Mouse (Mus musculus) neutrophil, adult 5-6 weeks (primary cell): ENCODE measurements around the gene Lgals12. TPM values are rescaled to one million over a fixed set of nuclear protein-coding genes. Genes with fewer than 3 reads are reported as not detected.

Source experiments
- ATAC-seq: fragments of 151-379, 151-347 bp; 2 replicates; pipeline ENCODE4 v1.8.0; 2017; ENCODE audit warnings: mild to moderate bottlenecking, moderate TSS enrichment; ENCODE audit not compliant: insufficient number of reproducible peaks, poor library complexity, low FRiP score, severe bottlenecking; ENCODE audit errors: extremely low read depth
- total RNA-seq: library from RNA; stranded (forward); fragments of 200-1000 nt; gene quantifications from 2 replicates; pipeline ENCODE4 v1.2.3, GENCODE M21; 2017

The Lgals12 gene
- not detected in 2 replicates for total RNA-seq

DNA sequence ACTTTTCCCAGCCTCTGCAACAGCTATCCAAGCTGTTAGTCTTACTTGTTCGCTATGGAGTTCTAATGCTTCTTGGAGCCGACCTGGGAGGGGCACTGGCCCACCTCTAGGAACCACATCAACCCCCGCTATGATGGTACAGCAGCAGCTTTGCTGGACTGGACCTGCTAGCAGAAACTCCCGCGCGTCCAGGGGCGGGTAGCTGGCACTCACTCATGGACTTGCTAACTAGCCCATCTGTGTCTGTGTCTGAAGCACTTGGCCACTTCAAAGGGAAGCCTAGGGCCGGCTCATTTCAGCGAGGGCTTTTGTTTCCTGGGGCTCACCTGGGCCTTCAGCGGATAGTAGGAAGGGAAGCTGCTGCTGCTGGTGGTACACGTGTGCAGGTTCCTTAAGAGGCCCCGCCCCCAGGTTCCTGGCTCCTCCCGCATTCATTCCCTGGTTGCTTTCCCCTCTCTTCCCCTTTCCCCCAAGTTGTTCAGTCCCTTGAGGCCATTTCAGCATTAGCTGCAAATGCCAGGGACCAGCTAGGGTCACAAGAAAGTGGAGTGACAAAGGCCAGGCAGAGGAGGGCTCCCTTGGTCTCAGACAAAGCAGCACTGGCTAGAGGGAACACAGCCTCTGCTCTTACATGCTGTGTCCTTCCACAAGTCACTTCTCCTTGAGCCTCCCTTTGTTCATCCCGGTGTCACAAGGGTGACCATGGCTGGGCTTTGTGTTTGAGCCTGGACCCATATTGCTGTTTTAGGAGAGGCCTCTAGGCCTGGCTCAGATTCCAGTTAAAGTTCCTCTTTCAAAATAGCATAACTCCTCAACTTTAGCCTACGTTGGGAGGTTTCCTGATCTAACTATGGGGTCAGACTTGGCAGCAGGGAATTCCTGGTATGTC is at the start of gene Lgals12:
TSS of gene Lgals12 (minus strand) at position 393 of the 889 bp plus-strand sequence.
- ATAC-seq = no peak

DNA sequence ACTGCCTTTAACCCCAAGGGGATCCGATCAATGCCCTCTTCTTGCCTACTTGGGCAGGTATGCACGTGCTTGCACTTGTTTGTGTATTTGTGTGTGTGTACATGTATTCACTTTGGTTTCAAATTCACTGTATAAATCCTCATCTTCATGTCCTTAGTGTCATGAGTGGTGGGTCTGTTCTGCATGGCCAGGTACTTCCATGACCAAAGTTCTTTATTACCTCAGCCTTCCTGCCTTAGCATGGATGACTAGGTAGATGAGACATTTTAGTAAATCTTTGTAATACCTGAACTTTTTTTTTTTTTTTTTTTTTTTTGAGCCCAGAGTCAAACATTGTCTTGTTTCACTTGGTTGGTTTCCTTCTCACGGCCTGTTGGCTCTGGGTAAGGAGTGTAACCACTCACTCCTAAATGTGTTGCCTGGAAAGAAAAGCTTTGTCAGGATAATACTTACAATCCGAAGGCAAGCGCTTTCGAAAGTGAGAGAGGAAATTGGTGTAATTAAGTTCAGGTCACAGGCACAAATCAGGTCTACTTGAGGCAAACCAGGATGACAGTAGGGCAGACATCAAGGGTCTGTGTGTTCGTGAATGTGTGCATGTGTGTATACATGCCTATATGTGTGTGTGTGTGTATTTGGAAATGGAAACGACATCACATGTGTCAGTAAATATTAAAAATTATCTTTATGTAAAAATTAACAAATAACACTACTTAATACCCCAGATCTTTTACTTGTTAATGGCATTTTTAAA is 42.1 kb upstream of the Lgals12 start:
- no peak for ATAC-seq

GRCm38 (mm10) chr19:7633786-7634185 is 26.8 kb upstream of the Lgals12 start:
- ATAC-seq = no peak

DNA sequence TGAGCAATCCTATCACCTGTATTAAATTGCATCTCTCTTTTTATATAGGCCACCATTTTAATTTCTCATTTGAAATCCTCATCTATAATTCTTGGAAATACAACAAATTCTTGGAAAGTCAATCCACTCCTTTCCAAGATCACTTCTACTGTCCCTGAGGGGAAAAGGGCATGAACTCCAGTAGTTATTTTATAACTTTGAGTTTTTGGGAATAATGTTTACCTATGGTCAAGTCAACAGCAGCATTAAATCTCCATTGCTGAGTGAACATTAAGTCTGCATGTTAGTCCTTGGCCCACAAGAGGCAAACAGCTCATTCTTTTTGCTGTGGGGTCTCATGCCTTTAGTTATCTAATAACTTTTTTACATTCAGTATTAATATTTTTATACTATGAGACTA is 26.0 kb upstream of the Lgals12 start:
- no peak for ATAC-seq

DNA sequence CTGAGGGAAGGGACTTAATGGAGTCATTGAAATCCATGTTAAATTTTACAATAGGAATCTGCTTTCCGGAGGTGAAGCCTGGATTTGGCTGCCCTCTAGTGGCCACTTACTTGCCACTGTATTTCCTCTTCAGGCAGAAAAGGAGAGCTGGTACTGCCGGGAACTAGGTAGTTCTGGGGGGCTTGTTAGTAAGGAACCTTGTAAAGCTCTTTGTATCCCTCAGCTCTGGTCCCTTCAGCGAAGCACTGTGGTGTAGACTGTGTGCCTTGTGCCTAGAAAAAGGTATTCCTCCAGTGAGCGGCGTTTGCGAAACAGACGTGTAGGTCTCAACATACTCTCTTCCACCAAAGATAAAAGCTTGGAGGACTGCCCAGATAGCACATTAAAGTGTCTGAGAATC is 10.7 kb upstream of the Lgals12 start:
- ATAC-seq = 0 out of 2 replicates have a peak, but pooled peaks have one; percentile 16

DNA sequence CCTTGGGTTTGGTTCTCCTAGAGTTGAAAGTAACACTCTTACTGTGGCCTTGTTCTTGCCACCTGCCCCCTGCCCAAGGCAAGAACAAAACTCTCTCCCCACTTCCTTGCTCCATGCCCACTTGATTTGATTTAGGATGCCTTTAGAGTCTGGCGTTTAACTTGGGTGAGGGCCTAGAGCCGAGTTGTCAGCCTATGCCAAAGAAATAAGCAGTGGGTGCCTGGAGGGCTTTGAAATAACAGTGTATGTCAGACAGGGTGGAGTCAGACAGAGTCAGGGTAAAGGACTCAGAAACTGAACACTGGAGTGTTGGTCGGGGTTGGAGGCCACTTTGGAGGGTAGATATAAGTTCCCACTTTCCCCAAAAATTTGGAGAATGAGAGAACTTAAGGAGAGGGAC is 10.1 kb upstream of the Lgals12 start:
- ATAC-seq = no peak

GRCm38 (mm10) chr19:7616231-7616930 is 9.4 kb upstream of the Lgals12 start:
- no peak for ATAC-seq

DNA sequence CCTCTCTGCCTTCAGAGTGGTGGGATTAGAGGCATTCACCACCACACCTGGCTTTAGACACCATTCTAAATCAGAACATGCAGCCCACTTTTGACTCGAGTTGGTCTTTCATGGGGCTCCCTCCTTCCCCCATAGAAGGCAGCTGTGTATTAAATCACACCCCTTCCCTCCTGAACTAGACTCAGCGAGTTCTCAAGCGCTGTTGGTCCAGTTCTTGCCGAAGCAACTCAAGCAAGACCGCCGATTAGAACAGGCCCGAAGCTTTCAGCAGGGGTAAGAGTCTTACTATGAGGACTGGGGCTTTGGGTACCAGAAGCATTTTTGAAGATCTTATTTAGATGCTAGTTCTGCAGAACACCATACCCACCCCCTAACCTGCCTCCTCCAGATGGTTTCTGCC is 6.2 kb upstream of the Lgals12 start:
- ATAC-seq = no peak

- ATAC-seq = no peak
Measured at GRCm38 (mm10) chr19:7611942-7612757, 5.2 kb upstream of the Lgals12 start, which contains the start of gene Hrasls5. Hrasls5 (plus strand) TSS chr19:7612541.

DNA sequence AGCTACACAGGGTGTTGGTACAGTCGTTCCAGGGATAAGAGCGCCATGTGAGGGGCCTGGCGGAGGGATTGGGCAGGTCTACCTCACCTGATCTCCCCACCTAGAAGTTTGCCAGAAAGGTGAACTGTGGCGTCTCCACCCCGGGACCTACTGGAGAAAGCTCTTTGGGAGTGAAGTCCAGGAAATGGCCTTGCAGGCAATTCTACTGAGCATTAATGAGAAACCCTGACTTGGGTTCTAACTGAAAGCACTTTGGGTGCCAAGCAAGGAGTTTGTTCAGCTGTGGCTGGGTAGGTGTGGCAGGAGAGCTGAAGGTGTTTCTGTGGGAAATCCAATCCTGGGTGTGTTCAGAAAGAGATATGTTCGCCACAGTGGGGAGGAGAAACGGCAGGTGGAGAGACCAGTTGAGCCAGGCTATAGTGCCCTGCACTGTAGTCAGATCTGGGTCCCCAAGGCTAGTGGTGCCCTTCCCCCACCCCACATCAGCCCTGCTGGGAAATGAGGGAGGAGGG is 753 bp upstream of the Lgals12 start:
- ATAC-seq = no peak

- no peak for ATAC-seq
Measured at GRCm38 (mm10) chr19:7605930-7606783, 836 bp downstream of the Lgals12 start.

DNA sequence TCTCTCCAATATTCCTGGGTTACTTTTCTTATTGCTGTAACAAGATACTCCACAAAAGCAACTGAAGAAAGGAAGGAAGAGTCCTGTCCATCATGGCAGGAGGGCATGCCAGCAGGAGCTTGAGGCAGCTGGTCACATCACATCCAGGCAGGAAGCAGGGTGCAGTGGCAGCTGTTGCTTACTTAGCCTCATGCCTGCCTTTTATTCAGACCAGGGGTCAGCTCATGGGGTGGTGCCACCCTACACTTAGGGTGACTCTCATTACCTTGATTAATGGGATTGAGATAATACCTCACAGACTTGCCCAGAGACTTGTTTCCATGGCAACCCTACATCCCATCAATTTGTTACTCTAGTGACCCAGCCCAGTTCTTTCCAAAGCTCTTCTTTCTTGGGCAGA is 2.0 kb downstream of the Lgals12 start:
- ATAC-seq = no peak

GRCm38 (mm10) chr19:7604107-7604506 is 2.9 kb downstream of the Lgals12 start:
- ATAC-seq = no peak

DNA sequence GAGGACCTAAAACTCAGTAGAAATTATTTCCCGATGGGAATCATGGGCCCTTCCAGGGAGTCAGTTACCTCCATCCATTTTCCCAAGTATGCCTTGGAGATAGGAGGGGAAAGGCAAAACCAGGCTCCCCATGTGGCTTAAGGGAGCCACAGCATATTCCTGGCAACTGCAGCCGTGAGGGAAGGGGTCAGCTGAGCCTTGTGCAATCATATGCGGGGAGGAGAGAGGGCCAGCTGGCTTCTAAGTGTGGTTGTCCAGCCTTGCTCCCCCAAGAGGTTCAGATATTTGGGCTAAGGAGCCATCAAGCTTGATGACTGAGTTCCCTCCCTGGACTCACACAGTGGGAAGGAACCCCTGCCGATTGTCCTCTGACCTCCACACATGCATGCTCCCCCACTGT is 5.4 kb downstream of the Lgals12 start:
- no peak for ATAC-seq

GRCm38 (mm10) chr19:7598481-7598880 is 8.5 kb downstream of the Lgals12 start:
- ATAC-seq = no peak

DNA sequence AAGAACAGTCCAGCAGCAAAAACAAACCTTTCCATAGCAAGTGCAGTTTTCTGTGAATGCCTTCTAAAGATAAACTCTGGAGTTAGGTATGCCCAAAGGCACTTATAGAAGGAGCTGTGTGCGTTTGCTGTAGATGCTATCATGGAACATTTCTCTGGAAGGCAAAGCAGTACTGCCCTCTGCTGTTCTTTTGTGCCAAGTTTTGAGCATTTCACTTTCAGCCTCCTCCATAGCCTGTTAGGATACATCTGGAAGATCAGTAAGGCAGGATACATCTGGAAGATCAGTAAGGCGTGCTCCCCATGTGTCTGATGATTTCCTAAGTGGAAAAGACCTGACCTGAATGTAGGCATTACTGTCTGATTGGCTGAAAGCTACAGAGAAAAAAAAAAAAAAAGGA is 11.5 kb downstream of the Lgals12 start:
- ATAC-seq = no peak

GRCm38 (mm10) chr19:7592018-7592417 is 15.0 kb downstream of the Lgals12 start:
- ATAC-seq = no peak

- ATAC-seq = no peak
Measured at GRCm38 (mm10) chr19:7590795-7591194, 16.2 kb downstream of the Lgals12 start.
